Mouse (Mus musculus) megakaryocyte-erythroid progenitor cell, adult 5-6 weeks (primary cell): ENCODE results near the gene Mib2. TPM values are rescaled to one million over a fixed set of nuclear protein-coding genes. Genes with fewer than 3 reads are reported as not detected.
"Not testable (repeated sequence)": the region's sequence is repeated elsewhere in the genome, so short reads cannot be mapped to it uniquely, and the experiment has no call there.

Experiments
- ATAC-seq: replicated peaks from 2 replicates; pipeline ENCODE4 v1.8.0; 2016; ENCODE audit warnings: mild to moderate bottlenecking, inconsistent platforms; ENCODE audit not compliant: severe bottlenecking, poor library complexity, low FRiP score, low TSS enrichment
- total RNA-seq, 2 experiments: library from RNA; stranded (forward) in 1 of 2; stranded (reverse) in 1 of 2; fragments of 200-1000, 215-1000 nt in 1 of 2; fragments of >200 nt in 1 of 2; fragmentation: Nextera tagmentation in 1 of 2; gene quantifications; 2 replicates each; pipeline ENCODE4 v1.2.3; 2014 to 2017

Gene Mib2
- total RNA-seq, 2 experiments from 2014 or later, result 12.9 to 13.3 TPM

DNA sequence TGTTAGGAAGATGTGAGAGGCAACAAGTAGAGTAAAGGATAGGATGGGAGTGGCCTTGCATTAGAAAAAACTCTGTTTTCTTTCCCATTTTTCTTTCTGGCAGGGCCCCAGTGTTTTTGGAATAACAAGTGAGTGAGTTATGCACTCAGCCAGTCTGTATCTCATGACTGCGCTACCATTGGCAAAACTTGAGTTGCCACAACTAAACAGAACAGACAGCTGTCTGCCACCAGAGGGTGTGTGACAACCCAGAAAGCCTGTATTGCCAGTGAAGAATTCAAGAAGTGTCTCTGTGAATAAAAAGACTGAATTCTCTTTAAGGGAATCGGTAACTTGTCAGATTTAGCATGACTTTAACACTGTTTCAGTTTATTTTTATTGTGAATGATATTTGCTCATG, 7.0 kb upstream of the Mib2 start:
- ATAC-seq, result peak; percentile 81; the same call in 1 of the 2 replicates

- ATAC-seq, result no peak
These were observed 3.1 kb upstream of the Mib2 start for GRCm38 (mm10) chr4:155672082-155672481.

GRCm38 (mm10) chr4:155670236-155670635, 1.2 kb upstream of the Mib2 start:
- ATAC-seq, result not testable (repeated sequence)

- peak; percentile 22 for ATAC-seq
These were observed 639 bp upstream of the Mib2 start for GRCm38 (mm10) chr4:155669598-155670075.

DNA sequence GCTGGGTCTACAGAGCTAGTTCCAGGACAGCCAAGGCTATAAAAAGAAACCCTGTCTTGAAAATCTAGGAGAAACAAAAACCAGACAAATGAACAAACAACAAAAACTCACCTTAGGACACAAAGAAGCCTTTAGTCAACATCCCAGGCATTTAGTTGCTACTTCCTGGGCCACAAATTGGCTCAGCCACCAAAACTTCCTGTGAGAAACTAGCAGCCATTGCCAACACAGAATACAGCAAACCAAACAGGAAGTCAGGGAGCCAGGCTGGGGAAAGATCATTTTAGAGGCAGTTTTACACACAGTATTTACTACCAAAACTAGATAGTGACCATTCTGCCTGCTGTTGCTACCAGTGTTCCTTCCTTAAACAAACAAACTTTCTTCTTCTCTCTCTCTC, 2.1 kb downstream of the Mib2 start:
- ATAC-seq, result no peak

- ATAC-seq, result no peak
These were observed 8.4 kb downstream of the Mib2 start for GRCm38 (mm10) chr4:155660641-155661040.

DNA sequence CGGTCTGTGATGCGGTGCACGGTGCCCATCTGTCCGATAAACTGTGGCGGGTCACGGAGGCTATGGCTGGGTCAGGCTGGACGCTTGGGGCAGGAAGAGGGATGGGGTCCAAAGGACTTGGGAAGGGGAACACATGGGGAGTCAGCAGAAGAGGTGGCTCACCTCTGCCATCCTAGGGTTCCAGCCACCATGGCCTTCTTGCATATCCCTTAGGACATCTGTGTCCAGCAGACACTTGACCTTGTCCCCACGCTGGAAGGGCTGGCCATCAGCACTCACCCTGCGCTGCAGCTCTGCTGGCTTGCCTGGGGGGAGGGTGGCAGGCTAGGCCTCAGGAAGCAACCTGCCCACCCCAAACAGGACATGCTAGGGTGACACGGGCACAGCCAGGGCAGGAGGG, 10.0 kb downstream of the Mib2 start:
- no peak for ATAC-seq

DNA sequence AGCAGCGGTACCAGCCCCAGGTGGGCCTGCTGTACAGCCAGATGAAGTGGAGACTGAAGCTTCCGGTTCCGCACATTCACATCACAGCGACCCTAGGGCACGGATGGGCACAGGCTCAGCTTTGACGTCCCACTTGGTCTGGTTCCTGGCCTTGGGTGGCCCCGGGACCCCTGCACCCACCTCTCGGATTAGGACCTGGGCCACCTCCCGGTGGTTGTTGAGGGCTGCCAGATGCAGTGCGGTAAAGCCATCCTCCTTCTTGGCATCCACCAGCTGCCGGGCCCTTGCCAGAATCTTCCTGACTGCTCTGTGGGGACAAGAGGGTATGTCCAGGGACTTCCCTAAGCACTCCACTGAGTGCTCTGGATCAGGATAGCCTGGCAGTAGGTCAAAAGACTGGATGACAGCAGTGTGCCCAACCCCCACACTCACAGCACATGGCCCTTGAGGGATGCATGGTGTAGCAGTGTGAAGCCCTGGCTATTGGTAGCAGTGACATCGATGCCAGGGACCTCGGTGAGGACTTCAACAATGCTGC, 12.7 kb downstream of the Mib2 start:
- ATAC-seq, result no peak

DNA sequence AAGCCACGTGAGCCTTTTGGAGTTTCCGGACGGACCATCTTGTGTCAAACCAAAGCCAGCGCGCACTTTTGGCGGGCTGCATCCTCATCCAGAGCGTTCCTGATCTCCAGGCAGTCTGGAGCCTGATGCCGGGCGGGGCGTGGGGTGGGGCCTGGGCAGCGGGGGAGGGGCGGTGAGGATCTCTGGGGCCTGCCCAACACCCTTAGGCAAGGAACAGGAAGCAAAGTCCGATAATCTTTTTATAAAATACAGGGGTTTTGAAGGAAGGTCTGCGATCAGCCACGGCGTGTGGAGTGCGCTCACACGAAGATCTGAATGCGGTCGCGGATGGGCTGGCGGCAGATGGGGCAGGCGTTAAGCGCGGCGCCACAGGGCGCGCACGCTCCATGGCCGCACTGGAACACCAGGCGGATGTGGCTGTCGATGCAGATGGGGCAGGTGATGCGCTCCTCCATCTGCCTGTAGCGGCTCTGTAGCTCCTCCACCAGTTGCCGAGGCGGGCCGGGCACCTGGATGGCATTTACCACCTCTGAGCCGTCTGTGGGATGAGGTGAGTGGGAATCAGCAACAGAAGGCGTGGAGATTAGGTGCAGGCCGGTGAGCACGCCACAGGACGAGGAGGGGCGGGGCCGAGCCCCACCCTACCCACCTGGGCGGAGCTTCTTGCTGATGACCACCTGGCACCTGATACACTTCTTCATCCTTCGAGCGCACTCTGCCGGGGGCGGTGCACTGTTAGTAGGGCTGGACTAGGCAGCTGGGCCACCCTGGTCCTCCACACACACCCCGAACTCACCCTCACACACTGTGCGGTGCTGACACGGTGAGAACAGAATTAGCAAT, 14.3 kb downstream of the Mib2 start:
- peak; percentile 43 for ATAC-seq

DNA sequence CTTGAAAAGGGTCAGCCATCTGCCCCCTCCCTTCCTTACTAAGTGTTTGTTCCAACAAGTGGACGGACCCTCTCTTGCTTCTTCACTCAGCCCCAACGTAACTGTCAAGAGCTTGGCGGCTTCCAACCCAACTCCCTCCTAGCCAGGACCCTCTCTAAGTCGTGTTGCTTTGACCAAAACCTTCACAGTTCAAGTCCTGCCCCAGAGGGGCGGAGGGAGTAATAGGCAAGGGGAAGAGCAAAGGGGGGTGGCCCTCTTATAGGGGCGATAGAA, 14.9 kb downstream of the Mib2 start:
- ATAC-seq, result no peak

DNA sequence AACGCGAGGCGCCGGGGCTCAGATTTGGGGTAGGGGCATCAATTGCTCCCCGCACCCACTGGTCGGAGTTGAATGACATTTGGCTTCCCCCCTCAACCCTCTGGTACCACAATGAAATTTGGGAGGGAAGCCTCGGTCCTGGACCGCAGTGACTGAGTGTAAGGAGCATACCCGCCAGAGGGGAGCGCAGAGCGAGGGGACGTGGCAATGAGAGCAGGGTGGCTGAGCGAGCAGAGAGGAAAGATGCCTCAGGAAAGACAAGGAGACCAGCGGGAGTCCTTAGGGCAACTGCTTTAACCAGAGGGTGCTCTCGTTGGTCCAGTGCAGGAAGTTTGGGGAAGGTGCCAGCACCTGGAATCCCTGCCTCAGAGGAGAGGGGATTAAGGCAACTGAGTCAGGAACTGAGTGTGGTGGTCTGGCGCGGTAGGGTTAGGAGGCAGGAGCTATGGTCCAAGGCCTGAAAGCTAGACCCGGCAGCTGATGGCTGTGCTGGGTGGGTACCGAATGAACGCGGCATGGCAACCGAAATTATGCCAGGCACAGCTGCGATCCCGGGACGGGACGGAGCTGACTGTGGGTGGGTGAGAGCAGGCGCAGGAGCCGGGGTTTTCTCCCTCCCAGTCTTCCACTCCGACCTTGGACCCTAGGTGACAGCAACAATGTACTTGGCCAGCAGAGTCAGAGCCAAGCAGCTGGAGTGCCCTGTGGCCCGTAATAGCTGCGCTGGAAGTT, 15.4 kb downstream of the Mib2 start:
- no peak for ATAC-seq

GRCm38 (mm10) chr4:155653086-155653450, 15.9 kb downstream of the Mib2 start, which contains the start of gene Mmp23:
Gene Mmp23, minus strand, starts transcription at chr4:155653384.
- no peak for ATAC-seq

DNA sequence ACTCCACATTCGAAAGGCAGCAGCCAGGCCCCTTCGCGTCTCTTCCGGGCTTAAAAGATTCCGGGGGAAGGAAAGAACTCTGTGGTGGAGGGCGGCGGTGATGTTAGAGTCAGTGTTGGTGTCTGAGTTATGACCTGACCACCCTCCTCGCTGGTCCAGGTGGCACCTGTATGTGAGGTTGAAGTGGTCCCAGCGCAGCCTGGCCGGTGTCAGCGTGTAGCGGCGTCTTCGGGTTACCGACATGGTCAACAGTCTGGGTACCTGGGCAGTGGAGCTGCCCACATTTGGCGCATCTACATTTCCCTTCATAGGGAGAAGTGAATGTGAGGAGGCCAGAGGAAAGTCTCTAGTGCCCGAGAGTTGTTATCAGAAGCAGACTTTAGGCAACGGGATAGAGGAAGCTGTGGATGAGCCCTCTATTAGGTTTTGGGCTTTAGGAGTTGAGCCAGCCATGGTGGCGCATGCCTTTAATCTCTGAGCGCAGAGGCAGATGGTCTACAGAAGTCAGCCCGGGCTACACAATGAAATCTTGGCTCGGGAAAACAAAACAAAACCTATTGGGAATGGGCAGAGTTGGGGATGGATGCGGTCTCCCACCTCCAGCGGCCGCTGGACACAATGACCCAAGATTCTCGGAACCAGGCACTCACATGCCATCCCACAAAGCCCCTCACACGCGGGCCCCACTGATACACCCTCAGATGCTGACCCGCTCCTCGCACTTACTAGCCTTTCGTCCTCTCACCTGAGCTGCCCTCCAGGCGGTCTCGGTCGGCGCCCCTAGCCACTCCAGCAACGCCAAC, 16.5 kb downstream of the Mib2 start:
- ATAC-seq, result no peak

GRCm38 (mm10) chr4:155651553-155652269, 17.3 kb downstream of the Mib2 start:
- no peak for ATAC-seq

DNA sequence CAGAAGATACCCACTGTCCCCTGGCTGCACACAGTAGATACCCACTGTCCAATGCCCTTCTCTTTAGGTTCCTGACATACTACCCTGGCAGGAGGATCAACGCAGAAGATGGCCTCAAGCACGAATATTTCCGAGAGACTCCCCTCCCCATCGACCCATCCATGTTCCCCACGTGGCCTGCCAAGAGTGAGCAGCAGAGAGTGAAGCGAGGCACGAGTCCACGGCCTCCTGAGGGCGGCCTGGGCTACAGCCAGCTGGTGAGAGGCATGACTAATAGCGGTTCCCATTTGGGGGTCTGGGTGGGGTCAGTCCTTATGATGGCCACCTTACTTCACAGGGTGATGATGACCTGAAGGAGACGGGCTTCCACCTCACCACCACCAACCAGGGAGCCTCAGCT, 19.6 kb downstream of the Mib2 start:
- no peak for ATAC-seq

DNA sequence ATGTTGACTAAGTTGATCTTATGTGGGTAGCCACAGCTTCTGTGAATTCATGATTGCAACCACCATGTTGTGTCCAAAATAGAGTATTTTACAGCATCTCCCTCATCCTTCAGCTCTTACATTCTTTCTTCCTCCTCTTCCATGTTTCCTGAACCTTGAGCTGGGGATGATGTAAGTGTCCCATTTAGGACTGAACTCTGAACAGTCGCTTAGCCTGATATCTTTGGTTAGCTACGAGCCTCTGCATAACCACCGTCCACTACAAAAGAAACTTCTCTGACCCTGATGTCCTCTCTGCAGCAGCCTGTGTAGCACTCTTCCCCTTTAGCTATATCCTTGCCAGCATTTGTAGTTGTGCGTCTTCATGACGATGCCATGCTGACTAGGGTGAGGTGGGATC, 23.3 kb downstream of the Mib2 start:
- no peak for ATAC-seq

DNA sequence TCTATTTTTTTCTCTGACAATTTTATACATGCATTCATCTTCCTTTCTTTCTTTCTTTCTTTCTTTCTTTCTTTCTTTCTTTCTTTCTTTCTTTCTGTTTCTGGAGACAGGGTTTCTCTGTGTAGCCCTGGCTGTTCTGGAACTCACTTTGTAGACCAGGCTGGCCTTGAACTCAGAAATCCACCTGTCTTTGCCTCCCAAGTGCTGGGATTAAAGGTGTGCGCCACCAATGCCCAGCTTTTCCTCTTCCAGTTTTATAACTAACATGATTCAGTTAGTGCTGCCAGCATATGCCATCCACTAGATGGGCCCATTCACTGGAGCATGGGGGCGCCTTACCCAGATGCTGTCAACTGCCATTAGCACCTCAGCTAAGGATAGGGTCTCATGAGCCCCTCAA, 23.7 kb downstream of the Mib2 start, which contains the start of gene Gm10563:
TSS of gene Gm10563 (minus strand) at position 101 of the 400 bp plus-strand sequence.
- not testable (repeated sequence) for ATAC-seq

- no peak for ATAC-seq
These were observed 25.5 kb downstream of the Mib2 start for GRCm38 (mm10) chr4:155643531-155643930.
